Mouse (Mus musculus) small intestine, adult 10 weeks (tissue): ENCODE results near the gene Aifm1. TPM values are rescaled to one million over a fixed set of nuclear protein-coding genes. Genes with fewer than 3 reads are reported as not detected.

Experiments used
- polyA plus RNA-seq: library from polyadenylated mRNA; stranded (reverse); fragments of 350-450 nt; fragmentation: Illumina TruSeq; extraction: RNeasy Lipid Tissue Mini Kit (QIAGEN cat#74804); gene quantifications from one replicate; pipeline ENCODE4 v1.2.3, GENCODE M21; 2014; ENCODE audit warnings: low replicate concordance

Aifm1 gene
- polyA plus RNA-seq = 139 TPM

DNA sequence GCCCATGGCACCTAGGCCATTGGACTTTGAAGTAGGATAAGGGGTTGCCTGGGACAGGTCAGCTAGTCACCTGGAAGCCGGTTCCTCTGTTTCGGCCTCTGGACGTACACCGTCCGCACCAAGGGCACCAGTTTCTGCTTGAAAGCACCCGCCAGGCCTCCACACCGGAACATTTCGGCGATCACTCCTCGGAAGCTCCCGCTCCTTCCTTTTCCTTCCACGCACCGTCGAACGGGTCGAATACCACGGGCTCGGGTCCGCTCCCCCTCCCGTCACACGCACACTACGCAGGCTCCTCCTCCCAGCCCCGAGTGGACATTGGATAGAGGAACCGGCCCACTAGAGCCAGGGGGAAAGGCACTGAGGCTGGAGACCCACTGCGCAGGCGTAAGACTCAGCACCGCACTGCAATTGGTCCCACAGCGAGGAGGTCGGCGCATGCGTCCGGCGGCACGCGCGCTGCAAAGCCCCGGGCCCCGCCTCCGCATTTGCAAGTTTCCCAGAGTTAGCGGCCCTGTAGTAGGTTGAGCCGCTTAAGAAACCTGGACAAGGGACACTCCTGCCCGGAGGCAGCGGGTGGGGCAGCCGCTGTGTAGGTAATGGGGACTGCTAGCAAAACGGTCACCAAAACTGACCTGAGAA, at the start of gene Aifm1:
Aifm1 (minus strand) TSS at position 398 of the 642 bp plus-strand sequence.

DNA sequence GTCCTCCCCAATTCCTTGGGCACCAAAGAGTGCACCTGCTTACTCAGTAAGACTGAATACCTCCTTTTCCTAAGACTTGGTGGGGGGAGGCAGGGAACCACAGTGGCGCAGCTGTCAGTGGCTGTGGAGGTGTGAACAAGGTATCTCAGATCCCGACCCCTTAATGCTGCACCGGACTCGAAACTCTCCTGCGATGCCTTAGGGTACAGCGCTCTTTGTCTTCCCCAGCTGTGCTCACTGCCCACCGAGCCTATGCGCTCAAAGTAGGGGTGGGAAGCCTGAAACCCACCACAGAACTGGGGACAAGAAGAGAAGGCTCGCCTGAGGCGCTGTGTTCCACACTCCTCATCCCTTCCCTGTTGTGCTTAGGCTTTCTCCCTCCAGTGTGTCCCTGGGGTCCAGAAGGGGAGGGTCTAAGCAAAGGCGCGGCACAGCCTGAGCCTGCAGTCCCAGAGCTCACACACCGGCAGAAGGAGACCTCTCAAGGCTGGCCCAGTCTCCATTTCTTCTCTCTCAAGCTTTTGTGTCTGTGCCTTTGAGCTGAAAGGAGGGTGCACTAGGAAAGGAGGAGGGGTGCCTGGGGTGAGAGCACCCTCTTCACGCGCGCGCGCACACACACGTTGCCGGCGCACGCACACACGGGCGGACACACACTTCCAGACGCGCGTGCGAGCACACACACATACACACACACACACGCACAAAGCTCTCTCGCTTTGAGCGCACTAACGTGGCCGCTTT, 5.6 kb upstream of the Aifm1 start, which contains the start of gene Rab33a:
Rab33a (plus strand) TSS at position 478 of the 741 bp plus-strand sequence.

DNA sequence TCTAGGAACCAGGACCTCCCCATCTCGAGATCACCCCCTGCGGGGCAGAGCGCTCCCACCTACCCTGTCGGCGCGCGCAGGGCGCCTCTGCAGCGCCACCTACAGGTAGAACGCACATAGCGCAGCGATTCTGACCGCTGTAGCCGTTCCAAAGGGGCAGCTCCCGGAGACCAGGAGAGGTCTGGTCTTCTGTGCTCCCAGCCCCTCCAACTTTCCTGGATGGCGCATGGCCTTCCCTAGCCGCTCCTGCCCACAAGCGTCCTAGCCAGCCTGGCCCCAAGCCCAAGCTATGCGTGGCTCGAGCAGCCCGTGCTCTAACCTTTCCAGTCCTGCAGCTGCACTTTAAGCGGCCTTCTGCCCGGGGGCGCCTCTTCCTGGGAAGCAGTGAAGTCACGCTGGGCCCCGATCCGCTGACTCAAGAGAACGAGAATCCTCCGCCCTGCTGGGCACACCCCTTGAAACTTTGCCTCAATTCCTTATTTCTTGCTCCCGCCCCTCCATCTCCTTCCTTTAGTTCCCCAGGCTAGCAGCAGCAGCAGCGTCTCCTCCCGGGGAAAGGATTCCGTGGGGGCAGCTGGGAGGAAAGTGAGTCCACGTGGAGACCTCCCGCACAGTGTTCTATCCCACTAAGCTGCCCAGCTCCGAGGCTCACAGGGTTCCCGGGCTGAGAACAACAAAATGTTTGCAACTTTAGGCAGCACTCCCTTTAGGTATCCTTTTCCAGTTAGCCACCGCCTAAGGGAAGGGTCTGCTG, 50.4 kb downstream of the Aifm1 start, which contains the start of gene Elf4:
Elf4 (minus strand) TSS at position 379 of the 754 bp plus-strand sequence.

Other genes with a start within 250 kb of the Aifm1 start
- gene Bcorl1, start 172.2 kb downstream of the Aifm1 start, polyA plus RNA-seq = 1.0 TPM
- gene Elf4, start 50.4 kb downstream of the Aifm1 start, polyA plus RNA-seq = 13.6 TPM
- gene Rab33a, start 5.7 kb upstream of the Aifm1 start, polyA plus RNA-seq = not detected
- 23.6 TPM for gene Zfp280c, start 80.9 kb upstream of the Aifm1 start, polyA plus RNA-seq
- 12.1 TPM for gene Slc25a14, start 109.8 kb upstream of the Aifm1 start, polyA plus RNA-seq
- 0.19 TPM for gene Gpr119, start 160.9 kb upstream of the Aifm1 start, polyA plus RNA-seq
- 8.4 TPM for gene Rbmx2, start 181.4 kb upstream of the Aifm1 start, polyA plus RNA-seq